Mouse (Mus musculus) midbrain, embryonic 13.5 days (tissue): ENCODE data around the gene D11Wsu47e. TPM values are rescaled to one million over a fixed set of nuclear protein-coding genes. Genes with fewer than 3 reads are reported as not detected.

ENCODE experiments used
- ATAC-seq: fragments of 200-750 bp; cut with Nextera tagmentation; 2 replicates; pipeline ENCODE4 v1.8.0; 2017; ENCODE audit warnings: mild to moderate bottlenecking, moderate TSS enrichment, moderate library complexity
- H3K27ac ChIP-seq: fragments of 300-500 bp; sonication (generic); 2 replicates; pipeline ENCODE4 v1.5.1; 2015; ENCODE audit warnings: inconsistent platforms, mild to moderate bottlenecking, moderate library complexity
- H3K27me3 ChIP-seq: fragments of 300-500 bp; sonication (generic); 2 replicates; pipeline ENCODE4 v1.6.1; 2015; ENCODE audit warnings: mild to moderate bottlenecking, inconsistent platforms
- H3K36me3 ChIP-seq: fragments of 300-500 bp; sonication (generic); 2 replicates; pipeline ENCODE4 v1.6.1; 2015; ENCODE audit warnings: mild to moderate bottlenecking, inconsistent platforms
- H3K4me1 ChIP-seq: fragments of 300-500 bp; sonication (generic); replicated peaks from 2 replicates; pipeline ENCODE4 v1.6.1; 2015; ENCODE audit warnings: inconsistent platforms
- H3K4me2 ChIP-seq: fragments of 300-500 bp; sonication (generic); replicated peaks from 2 replicates; pipeline ENCODE4 v1.6.1; 2015; ENCODE audit warnings: moderate library complexity, mild to moderate bottlenecking, inconsistent platforms
- H3K4me3 ChIP-seq: fragments of 300-500 bp; sonication (generic); replicated peaks from 2 replicates; pipeline ENCODE4 v1.5.1; 2015; ENCODE audit warnings: mild to moderate bottlenecking, inconsistent platforms
- H3K9ac ChIP-seq: fragments of 300-500 bp; sonication (generic); replicated peaks from 2 replicates; pipeline ENCODE4 v1.6.1; 2015; ENCODE audit warnings: mild to moderate bottlenecking, inconsistent platforms
- H3K9me3 ChIP-seq: fragments of 300-500 bp; sonication (generic); 2 replicates; pipeline ENCODE4 v1.6.1; 2016; ENCODE audit warnings: mild to moderate bottlenecking, inconsistent platforms
- WGBS: fragments of 180-500 bp; shearing (Covaris S2); methylation state at CpG from one replicate; pipeline ENCODE4 v1.1.7; 2015; 5-methylcytosine and 5-hydroxymethylcytosine counted together
- polyA plus RNA-seq: library from polyadenylated mRNA; unstranded; fragments of >200 nt; fragmentation: Nextera tagmentation; extraction: Ambion mirVana; gene quantifications from 2 replicates; pipeline ENCODE4 v1.2.1, GENCODE M21; 2015

The D11Wsu47e gene
- 21.4 and 26.7 TPM in 2 replicates for polyA plus RNA-seq

- WGBS, result under 1% methylated on average over 61 of the region's 73 CpGs
- peak within 1 kb of the TSS; percentile 85 for H3K4me3 ChIP-seq
- peak; percentile 96 for ATAC-seq
- peaks cover 51% of the 10 kb centered on the region for H3K4me1 ChIP-seq
- peak within 1 kb of the TSS; percentile 96 for H3K27ac ChIP-seq
- peaks cover 17% of the 10 kb centered on the region for H3K36me3 ChIP-seq
- H3K9me3 ChIP-seq, result no peaks in the 10 kb centered on the region
- peak within 1 kb of the TSS; percentile 86 for H3K9ac ChIP-seq
- no peaks in the 10 kb centered on the region for H3K27me3 ChIP-seq
- peak within 1 kb of the TSS; percentile 94 for H3K4me2 ChIP-seq
Measured at GRCm38 (mm10) chr11:113683957-113684706, at the start of gene D11Wsu47e, which contains the start of gene Fam104a. D11Wsu47e (plus strand) TSS chr11:113684412. Fam104a (minus strand) TSS chr11:113684155.

- Histone ChIP-seq H3K4me2 (no peak overlapping the region), H3K36me3 (peaks cover 6% of the 10 kb centered on the region; the same call in 1 of the 2 replicates), H3K4me3 (no peak overlapping the region), H3K4me1 (no peaks in the 10 kb centered on the region), H3K27me3 (peaks cover 4% of the 10 kb centered on the region; the same call in 1 of the 2 replicates), H3K9ac (no peak overlapping the region), H3K27ac (no peak overlapping the region), H3K9me3 (0 out of 2 replicates have a peak, but pooled peaks cover 13% of the 10 kb centered on the region)
- no peak for ATAC-seq
- WGBS, result 72% methylated on average over 10 of the region's 10 CpGs
Measured at GRCm38 (mm10) chr11:113634699-113635121, 49.5 kb upstream of the D11Wsu47e start.

GRCm38 (mm10) chr11:113638680-113639079 lies 45.5 kb upstream of the D11Wsu47e start:
- H3K4me3 ChIP-seq, result no peak overlapping the region
- no peak for ATAC-seq
- H3K4me1 ChIP-seq, result no peaks in the 10 kb centered on the region
- no peak overlapping the region for H3K4me2 ChIP-seq
- peaks cover 6% of the 10 kb centered on the region; the same call in 1 of the 2 replicates for H3K36me3 ChIP-seq
- no peak overlapping the region for H3K9ac ChIP-seq
- 95% methylated on average over 12 of the region's 12 CpGs for WGBS
- H3K9me3 ChIP-seq, result 0 out of 2 replicates have a peak, but pooled peaks cover 13% of the 10 kb centered on the region
- H3K27me3 ChIP-seq, result no peaks in the 10 kb centered on the region
- H3K27ac ChIP-seq, result no peak overlapping the region

GRCm38 (mm10) chr11:113645181-113645580 lies 39.0 kb upstream of the D11Wsu47e start:
- Histone ChIP-seq H3K4me3 (no peak overlapping the region), H3K4me1 (peaks cover 11% of the 10 kb centered on the region), H3K4me2 (no peak overlapping the region), H3K27ac (no peak overlapping the region), H3K9me3 (no peaks in the 10 kb centered on the region), H3K27me3 (0 out of 2 replicates have a peak, but pooled peaks cover 16% of the 10 kb centered on the region), H3K36me3 (no peaks in the 10 kb centered on the region), H3K9ac (no peak overlapping the region)
- no peak for ATAC-seq
- WGBS, result 89% methylated on average over 3 of the region's 3 CpGs

GRCm38 (mm10) chr11:113648152-113648551 lies 36.1 kb upstream of the D11Wsu47e start:
- Histone ChIP-seq H3K4me3 (no peak overlapping the region), H3K27ac (no peak overlapping the region), H3K9me3 (no peaks in the 10 kb centered on the region), H3K4me2 (no peak overlapping the region; the same call in 1 of the 2 replicates), H3K9ac (no peak overlapping the region), H3K4me1 (peaks cover 29% of the 10 kb centered on the region), H3K36me3 (peaks cover 17% of the 10 kb centered on the region), H3K27me3 (0 out of 2 replicates have a peak, but pooled peaks cover 16% of the 10 kb centered on the region)
- ATAC-seq, result no peak
- WGBS, result 3% methylated on average over 15 of the region's 15 CpGs

GRCm38 (mm10) chr11:113648690-113649352 lies 35.4 kb upstream of the D11Wsu47e start, which contains the start of gene Cog1:
Cog1 (plus strand) TSS chr11:113649169.
- 41% methylated on average over 26 of the region's 26 CpGs for WGBS
- 0 out of 2 replicates have a peak, but pooled peaks cover 15% of the 10 kb centered on the region for H3K27me3 ChIP-seq
- peak within 1 kb of the TSS; percentile 66 for H3K4me2 ChIP-seq
- H3K27ac ChIP-seq, result peak within 1 kb of the TSS; percentile 92
- H3K36me3 ChIP-seq, result peaks cover 23% of the 10 kb centered on the region
- H3K4me1 ChIP-seq, result peaks cover 29% of the 10 kb centered on the region
- H3K9me3 ChIP-seq, result no peaks in the 10 kb centered on the region
- H3K9ac ChIP-seq, result peak within 1 kb of the TSS; percentile 91
- no peak for ATAC-seq
- peak within 1 kb of the TSS; percentile 80 for H3K4me3 ChIP-seq

GRCm38 (mm10) chr11:113649353-113650210 lies 34.6 kb upstream of the D11Wsu47e start, which contains the start of gene Slc39a11:
Slc39a11 (minus strand) TSS chr11:113650079.
- peaks cover 29% of the 10 kb centered on the region for H3K4me1 ChIP-seq

GRCm38 (mm10) chr11:113651206-113651906 lies 32.9 kb upstream of the D11Wsu47e start:
- H3K27ac ChIP-seq, result peak overlapping the region; percentile 49; the same call in 1 of the 2 replicates
- H3K9ac ChIP-seq, result no peak overlapping the region
- WGBS, result 70% methylated on average over 22 of the region's 22 CpGs
- no peaks in the 10 kb centered on the region for H3K9me3 ChIP-seq
- 0 out of 2 replicates have a peak, but pooled peaks cover 12% of the 10 kb centered on the region for H3K27me3 ChIP-seq
- peak; percentile 9; the same call in 1 of the 2 replicates for ATAC-seq
- H3K36me3 ChIP-seq, result peaks cover 49% of the 10 kb centered on the region
- no peak overlapping the region for H3K4me3 ChIP-seq
- H3K4me1 ChIP-seq, result peaks cover 29% of the 10 kb centered on the region
- H3K4me2 ChIP-seq, result peak overlapping the region; percentile 66

More at GRCm38 (mm10) chr11:113649353-113650210, 34.6 kb upstream of the D11Wsu47e start, which contains the start of gene Slc39a11:
- peak; percentile 89 for ATAC-seq
- peak within 1 kb of the TSS; percentile 80 for H3K4me3 ChIP-seq
- peak within 1 kb of the TSS; percentile 92 for H3K27ac ChIP-seq
- H3K9ac ChIP-seq, result peak within 1 kb of the TSS; percentile 91
- under 1% methylated on average over 86 of the region's 91 CpGs for WGBS
- H3K4me2 ChIP-seq, result peak within 1 kb of the TSS; percentile 66
- no peaks in the 10 kb centered on the region for H3K9me3 ChIP-seq
- H3K36me3 ChIP-seq, result peaks cover 31% of the 10 kb centered on the region
- H3K27me3 ChIP-seq, result 0 out of 2 replicates have a peak, but pooled peaks cover 13% of the 10 kb centered on the region

GRCm38 (mm10) chr11:113651907-113652273 lies 32.3 kb upstream of the D11Wsu47e start:
- Histone ChIP-seq H3K4me1 (peaks cover 29% of the 10 kb centered on the region), H3K4me3 (no peak overlapping the region), H3K36me3 (peaks cover 54% of the 10 kb centered on the region), H3K9ac (no peak overlapping the region), H3K9me3 (no peaks in the 10 kb centered on the region), H3K27ac (peak overlapping the region; percentile 48; the same call in 1 of the 2 replicates), H3K27me3 (0 out of 2 replicates have a peak, but pooled peaks cover 7% of the 10 kb centered on the region), H3K4me2 (no peak overlapping the region)
- 46% methylated on average over 8 of the region's 8 CpGs for WGBS
- ATAC-seq, result peak; percentile 25; the same call in 1 of the 2 replicates

- Histone ChIP-seq H3K4me1 (peaks cover 29% of the 10 kb centered on the region), H3K4me2 (no peak overlapping the region), H3K9ac (no peak overlapping the region), H3K9me3 (no peaks in the 10 kb centered on the region), H3K4me3 (no peak overlapping the region), H3K27me3 (0 out of 2 replicates have a peak, but pooled peaks cover 5% of the 10 kb centered on the region), H3K36me3 (peaks cover 60% of the 10 kb centered on the region), H3K27ac (no peak overlapping the region)
- 91% methylated on average over 6 of the region's 6 CpGs for WGBS
- no peak for ATAC-seq
Measured at GRCm38 (mm10) chr11:113652516-113652915, 31.7 kb upstream of the D11Wsu47e start.
